In the genomic region with DNA sequence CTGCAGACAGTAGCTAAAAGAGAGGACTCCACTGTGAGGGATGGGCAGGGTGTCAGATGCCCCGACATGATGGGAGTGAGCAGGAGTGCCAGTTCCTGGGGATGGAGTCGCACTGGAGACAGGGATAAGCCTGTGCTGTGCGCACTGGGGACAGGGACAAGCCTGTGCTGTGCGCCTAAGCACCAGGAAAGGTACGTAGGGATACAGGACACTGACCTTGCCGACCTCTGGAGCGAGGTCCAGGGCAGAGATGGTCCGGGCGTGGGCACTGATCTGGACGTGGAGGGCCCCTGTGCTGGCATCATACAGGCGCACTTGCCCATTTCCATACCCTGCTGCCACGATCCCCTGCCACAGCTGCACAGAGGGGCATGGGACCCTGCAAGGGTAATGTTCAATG, we compare ENCODE assay signal across 21 mouse cellular contexts. TPM values are rescaled to one million over a fixed set of nuclear protein-coding genes. Genes with fewer than 3 reads are reported as not detected.
DNase-seq lines count a peak whose midpoint lies in the region; ATAC-seq and TF ChIP-seq lines count a peak whose summit lies in the region.
"Had no signal": no experiment of that assay in that cellular context is flagged by ENCODE, and none has a peak within 500 bp of the region (broad histone marks: within the 10 kb centered on the region; RNA-seq: fewer than 3 reads in every experiment).

No protein-coding gene starts in this region.

- no peaks in the 10 kb centered on the region for H3K79me2 ChIP-seq in heart, adult 2 months (replicated peaks; ENCODE audit: control insufficient read depth, insufficient read depth, low read length)

- peak; percentile 80 for DNase-seq in heart, adult 11 months
- DNase-seq in heart, adult 2 months = no peak
- DNase-seq in liver = no peak
- peak; percentile 29 for DNase-seq in limb, embryonic 10.5 days (ENCODE audit: low spot score)
- no peak for DNase-seq in left cerebral cortex, adult 18-20 months (ENCODE audit: low spot score in 2 of 2)
- DNase-seq: adrenal gland, adult 8-10 months; adrenal gland, postnatal 25 days; cerebellum, adult 11-12 months; cerebellum, adult 8-10 months; cerebellum, postnatal 10 days; gastrocnemius, postnatal 10 days; gastrocnemius, postnatal 36 days had no signal

- peaks cover 1% of the 10 kb centered on the region; the same call in 1 of the 2 replicates for H3K4me1 ChIP-seq in heart, adult 2 months (ENCODE audit: control insufficient read depth, insufficient read depth, low read length)
- peaks cover 25% of the 10 kb centered on the region for H3K4me1 ChIP-seq in liver, embryonic 12.5 days
- peaks cover 40% of the 10 kb centered on the region for H3K4me1 ChIP-seq in limb, embryonic 10.5 days

- TF ChIP-seq CTCF in heart, adult 2 months (IDR thresholded peaks at IDR 0.05) = no peak

- WGBS in heart, adult 2 months = 84% methylated on average over 12 of the region's 12 CpGs
- WGBS in liver, embryonic 12.5 days (ENCODE audit: insufficient replicate concordance) = 77% methylated on average over 12 of the region's 12 CpGs
- WGBS in limb, embryonic 10.5 days = 89% methylated on average over 12 of the region's 12 CpGs

- no peak for TF ChIP-seq EP300 in heart, adult 2 months (IDR thresholded peaks at IDR 0.05; ENCODE audit: insufficient read depth, low read depth, low read length)

- intact Hi-C loops in heart, adult 2 months (cut with DNase I) = no loop called here

- H3K27me3 ChIP-seq in heart, adult 2 months (ENCODE audit: control insufficient read depth, insufficient read depth, low read length) = no peaks in the 10 kb centered on the region
- H3K27me3 ChIP-seq in liver, embryonic 12.5 days (replicated peaks) = peaks cover 57% of the 10 kb centered on the region
- H3K27me3 ChIP-seq in limb, embryonic 10.5 days (ENCODE audit: low read depth, poor library complexity, severe bottlenecking) = 0 out of 2 replicates have a peak, but pooled peaks cover 9% of the 10 kb centered on the region
- H3K27me3 ChIP-seq: forebrain, embryonic 13.5 days; hindbrain, embryonic 12.5 days; hindbrain, embryonic 15.5 days had no signal

- H3K9me3 ChIP-seq in liver, embryonic 12.5 days (replicated peaks) = no peaks in the 10 kb centered on the region
- no peaks in the 10 kb centered on the region for H3K9me3 ChIP-seq in limb, embryonic 10.5 days (replicated peaks)
- H3K9me3 ChIP-seq: forebrain, embryonic 10.5 days; forebrain, embryonic 13.5 days; heart, embryonic 13.5 days; hindbrain, embryonic 12.5 days; hindbrain, embryonic 15.5 days had no signal

- H3K4me3 ChIP-seq in heart, adult 2 months = no peak overlapping the region
- H3K4me3 ChIP-seq in liver, embryonic 12.5 days = no peak overlapping the region
- peak overlapping the region; percentile 5; the same call in 1 of the 2 replicates for H3K4me3 ChIP-seq in limb, embryonic 10.5 days
- H3K4me3 ChIP-seq: forebrain, embryonic 10.5 days; forebrain, embryonic 13.5 days; heart, embryonic 13.5 days; hindbrain, embryonic 12.5 days; hindbrain, embryonic 15.5 days had no signal

- no peak for TF ChIP-seq POLR2A in heart, adult 2 months (IDR thresholded peaks at IDR 0.05; ENCODE audit: insufficient read depth, low read depth, low read length)

- H3K36me3 ChIP-seq in heart, adult 2 months (ENCODE audit: control insufficient read depth, insufficient read depth, low read length) = no peaks in the 10 kb centered on the region
- peaks cover 17% of the 10 kb centered on the region for H3K36me3 ChIP-seq in liver, embryonic 12.5 days
- peaks cover 59% of the 10 kb centered on the region for H3K36me3 ChIP-seq in limb, embryonic 10.5 days
- H3K36me3 ChIP-seq: hindbrain, embryonic 15.5 days had no signal

- 0 out of 2 replicates have a peak, but pooled peaks have one; percentile 22 for ATAC-seq in liver, embryonic 12.5 days
- ATAC-seq: activated CD4-positive, CD25-positive, alpha-beta regulatory T cell, adult 4 months; forebrain, embryonic 13.5 days; forebrain, embryonic 16.5 days had no signal

- H3K27ac ChIP-seq in heart, adult 2 months = no peak overlapping the region
- H3K27ac ChIP-seq in liver, embryonic 12.5 days = no peak overlapping the region
- no peak overlapping the region for H3K27ac ChIP-seq in limb, embryonic 10.5 days
- H3K27ac ChIP-seq: forebrain, embryonic 10.5 days; forebrain, embryonic 13.5 days; heart, embryonic 13.5 days; hindbrain, embryonic 12.5 days; hindbrain, embryonic 15.5 days had no signal

- no peak overlapping the region for H3K9ac ChIP-seq in heart, adult 2 months (ENCODE audit: low read depth, low read length)
- H3K9ac ChIP-seq in liver, embryonic 12.5 days = no peak overlapping the region
- H3K9ac ChIP-seq: forebrain, embryonic 13.5 days; heart, embryonic 13.5 days; hindbrain, embryonic 12.5 days; hindbrain, embryonic 15.5 days had no signal

- no peak overlapping the region for H3K4me2 ChIP-seq in liver, embryonic 12.5 days
- H3K4me2 ChIP-seq: forebrain, embryonic 13.5 days; heart, embryonic 13.5 days; hindbrain, embryonic 12.5 days; hindbrain, embryonic 15.5 days had no signal

RNA-seq across cellular contexts. Expression of a gene that starts 3.2 kb away (rescaled TPM):
- 1 to 10 TPM in 1 of 2 experiments, under 1 TPM in 1; 0.89 to 1.3 TPM for total RNA-seq in heart, adult 2 months (2021)
- polyA plus RNA-seq in heart, adult 2 months (2012; rRNA removed) = 2.1 and 2.7 TPM in 2 replicates
- polyA plus RNA-seq in liver, embryonic 12.5 days (2016; fragmentation: Nextera tagmentation; extraction: Ambion mirVana) = 0.81 and 1.1 TPM in 2 replicates
- 10.9 and 13.7 TPM in 2 replicates for polyA plus RNA-seq in limb, embryonic 10.5 days (2016; fragmentation: Nextera tagmentation; extraction: Ambion mirVana)
- 10 to 100 TPM; 33.0 to 33.3 TPM for total RNA-seq in left cerebral cortex, adult 18-20 months (2021)
- total RNA-seq: granulocyte monocyte progenitor cell, adult 5-6 weeks had no signal

RNA-seq across cellular contexts. Expression of a gene that starts 3.2 kb away (rescaled TPM):
- total RNA-seq in heart, adult 2 months (2021) = under 1 TPM; 0.10 to 0.25 TPM
- polyA plus RNA-seq in heart, adult 2 months (2012; rRNA removed) = 0.53 and 0.57 TPM in 2 replicates
- 0.19 and 0.35 TPM in 2 replicates for polyA plus RNA-seq in liver, embryonic 12.5 days (2016; fragmentation: Nextera tagmentation; extraction: Ambion mirVana)
- 0.80 and 1.6 TPM in 2 replicates for polyA plus RNA-seq in limb, embryonic 10.5 days (2016; fragmentation: Nextera tagmentation; extraction: Ambion mirVana)
- 10 to 100 TPM; 33.9 to 35.7 TPM for total RNA-seq in left cerebral cortex, adult 18-20 months (2021)
- total RNA-seq: granulocyte monocyte progenitor cell, adult 5-6 weeks had no signal
- polyA plus RNA-seq: activated CD4-positive, CD25-positive, alpha-beta regulatory T cell, adult 4 months had no signal

RNA-seq across cellular contexts. Expression of a gene that starts 12.7 kb away (rescaled TPM):
- total RNA-seq in heart, adult 2 months (2021) = 100 to 1,000 TPM; 125 to 141 TPM
- polyA plus RNA-seq in heart, adult 2 months (2012; rRNA removed) = 84.2 and 89.1 TPM in 2 replicates
- polyA plus RNA-seq in liver, embryonic 12.5 days (2016; fragmentation: Nextera tagmentation; extraction: Ambion mirVana) = 46.9 and 48.2 TPM in 2 replicates
- polyA plus RNA-seq in limb, embryonic 10.5 days (2016; fragmentation: Nextera tagmentation; extraction: Ambion mirVana) = 96.4 and 108 TPM in 2 replicates
- total RNA-seq in left cerebral cortex, adult 18-20 months (2021) = 100 to 1,000 TPM; 369 to 374 TPM

RNA-seq across cellular contexts. Expression of a gene that starts 17.8 kb away (rescaled TPM):
- 1 to 10 TPM; 5.2 to 6.7 TPM for total RNA-seq in heart, adult 2 months (2021)
- 18.6 and 27.7 TPM in 2 replicates for polyA plus RNA-seq in heart, adult 2 months (2012; rRNA removed)
- 11.8 and 12.6 TPM in 2 replicates for polyA plus RNA-seq in liver, embryonic 12.5 days (2016; fragmentation: Nextera tagmentation; extraction: Ambion mirVana)
- 34.2 and 51.8 TPM in 2 replicates for polyA plus RNA-seq in limb, embryonic 10.5 days (2016; fragmentation: Nextera tagmentation; extraction: Ambion mirVana)
- total RNA-seq in left cerebral cortex, adult 18-20 months (2021) = 10 to 100 TPM; 88.3 to 88.8 TPM
- polyA plus RNA-seq: activated CD4-positive, CD25-positive, alpha-beta regulatory T cell, adult 4 months had no signal

RNA-seq across cellular contexts. Expression of a gene that starts 27.8 kb away (rescaled TPM):
- 10 to 100 TPM; 13.1 to 15.1 TPM for total RNA-seq in heart, adult 2 months (2021)
- polyA plus RNA-seq in heart, adult 2 months (2012; rRNA removed) = 5.5 and 9.5 TPM in 2 replicates
- polyA plus RNA-seq in liver, embryonic 12.5 days (2016; fragmentation: Nextera tagmentation; extraction: Ambion mirVana) = 12.1 and 13.0 TPM in 2 replicates
- 17.4 and 17.8 TPM in 2 replicates for polyA plus RNA-seq in limb, embryonic 10.5 days (2016; fragmentation: Nextera tagmentation; extraction: Ambion mirVana)
- 10 to 100 TPM; 23.1 to 26.3 TPM for total RNA-seq in left cerebral cortex, adult 18-20 months (2021)

Comparison
In these comparisons a context has a peak if more than half of its experiments do, and no peak if none do; other contexts are left out.
1. DNase-seq: peak in heart, adult 11 months (single experiment) and limb, embryonic 10.5 days (single experiment); none in heart, adult 2 months (0 of 2), liver (single experiment) and left cerebral cortex, adult 18-20 months (0 of 2).